Mouse (Mus musculus) liver, postnatal 0 days (tissue): Measurements from ENCODE around the gene Traf4. TPM values are rescaled to one million over a fixed set of nuclear protein-coding genes. Genes with fewer than 3 reads are reported as not detected.
A peak's percentile ranks its signal among the peaks of the same experiment; 100 is the strongest.

Experiments used
- ATAC-seq: fragments of 200-750 bp; cut with Nextera tagmentation; 2 replicates; pipeline ENCODE4 v1.8.0; 2017; ENCODE audit warnings: mild to moderate bottlenecking, moderate library complexity
- DNase-seq: peaks from one replicate; pipeline ENCODE4 v3.0.0-alpha.2; 2016
- H3K27ac ChIP-seq: fragments of 300-500 bp; sonication (generic); 2 replicates; pipeline ENCODE4 v1.5.1; 2014; ENCODE audit warnings: antibody characterized with exemption, moderate library complexity, mild to moderate bottlenecking, low read depth
- H3K27me3 ChIP-seq: fragments of 300-500 bp; sonication (generic); 2 replicates; pipeline ENCODE4 v1.6.1; 2014; ENCODE audit warnings: low read length, control low read depth, mixed read lengths; ENCODE audit not compliant: insufficient read depth
- H3K36me3 ChIP-seq: fragments of 300-500 bp; sonication (generic); replicated peaks from 2 replicates; pipeline ENCODE4 v1.6.1; 2014; ENCODE audit warnings: mild to moderate bottlenecking, control low read depth, low read length, moderate library complexity, mixed read lengths; ENCODE audit not compliant: insufficient read depth
- H3K4me1 ChIP-seq: fragments of 300-500 bp; sonication (generic); 2 replicates; pipeline ENCODE4 v1.6.1; 2014; ENCODE audit warnings: antibody characterized with exemption, mild to moderate bottlenecking, control low read depth; ENCODE audit not compliant: insufficient read depth
- H3K4me2 ChIP-seq: fragments of 300-500 bp; sonication (generic); 2 replicates; pipeline ENCODE4 v1.6.1; 2014; ENCODE audit warnings: low read depth, mild to moderate bottlenecking, low read length, moderate library complexity, mixed read lengths
- H3K4me3 ChIP-seq: fragments of 300-500 bp; sonication (generic); 2 replicates; pipeline ENCODE4 v1.5.1; 2014; ENCODE audit warnings: low read depth, low read length
- H3K9ac ChIP-seq: fragments of 300-500 bp; sonication (generic); replicated peaks from 2 replicates; pipeline ENCODE4 v1.6.1; 2014; ENCODE audit warnings: mild to moderate bottlenecking, moderate library complexity
- H3K9me3 ChIP-seq: fragments of 300-500 bp; sonication (generic); 2 replicates; pipeline ENCODE4 v1.6.1; 2016; ENCODE audit warnings: mild to moderate bottlenecking, control low read depth, low read length, mixed read lengths
- CTCF ChIP-seq: sonication (generic); IDR thresholded peaks from 2 replicates; pipeline ENCODE4 v1.5.1; 2016; ENCODE audit warnings: antibody characterized with exemption, low read depth
- EP300 ChIP-seq: IDR thresholded peaks from 2 replicates; pipeline ENCODE4 v1.6.1; 2016; ENCODE audit warnings: antibody characterized with exemption, low read depth, mild to moderate bottlenecking
- WGBS: fragments of 180-500 bp; shearing (Covaris S2); extraction: QIAGEN DNeasy Blood & Tissue Kit; methylation state at CpG from one replicate; pipeline ENCODE4 v1.1.7; 2014; ENCODE audit not compliant: insufficient replicate concordance; 5-methylcytosine and 5-hydroxymethylcytosine counted together
- polyA plus RNA-seq: library from polyadenylated mRNA; unstranded; fragments of >200 nt; fragmentation: Nextera tagmentation; extraction: Ambion mirVana; gene quantifications from 2 replicates; pipeline ENCODE4 v1.2.1, GENCODE M21; 2015

The Traf4 gene
- polyA plus RNA-seq, 1 experiment from 2014 or later, result 15.3 TPM

- peaks cover 28% of the 10 kb centered on the region for H3K4me1 ChIP-seq
- ATAC-seq, result no peak
- H3K36me3 ChIP-seq, result peaks cover 51% of the 10 kb centered on the region
- H3K27ac ChIP-seq, result no peak overlapping the region
- no peaks in the 10 kb centered on the region for H3K27me3 ChIP-seq
- peak; percentile 14 for DNase-seq
- no peak overlapping the region for H3K9ac ChIP-seq
- no peak for TF ChIP-seq EP300
- TF ChIP-seq CTCF, result no peak
- WGBS, result 92% methylated on average over 18 of the region's 18 CpGs
- H3K9me3 ChIP-seq, result no peaks in the 10 kb centered on the region
- no peak overlapping the region for H3K4me3 ChIP-seq
- no peak overlapping the region for H3K4me2 ChIP-seq
These were observed 5.2 kb downstream of the Traf4 start for GRCm38 (mm10) chr11:78160171-78160570.

- WGBS, result 79% methylated on average over 7 of the region's 7 CpGs
- Histone ChIP-seq H3K36me3 (peaks cover 57% of the 10 kb centered on the region), H3K4me3 (no peak overlapping the region), H3K9me3 (no peaks in the 10 kb centered on the region), H3K9ac (no peak overlapping the region), H3K4me1 (peaks cover 27% of the 10 kb centered on the region), H3K4me2 (no peak overlapping the region), H3K27ac (no peak overlapping the region), H3K27me3 (no peaks in the 10 kb centered on the region)
- ATAC-seq (peak; percentile 8; the same call in 1 of the 2 replicates), DNase-seq (no peak)
- TF ChIP-seq CTCF (no peak), EP300 (no peak)
These were observed 5.8 kb downstream of the Traf4 start for GRCm38 (mm10) chr11:78159557-78159956.

GRCm38 (mm10) chr11:78159096-78159495 lies 6.3 kb downstream of the Traf4 start:
- Histone ChIP-seq H3K9ac (no peak overlapping the region), H3K4me2 (no peak overlapping the region), H3K36me3 (peaks cover 61% of the 10 kb centered on the region), H3K4me1 (peaks cover 23% of the 10 kb centered on the region), H3K9me3 (no peaks in the 10 kb centered on the region), H3K27me3 (no peaks in the 10 kb centered on the region), H3K4me3 (no peak overlapping the region), H3K27ac (no peak overlapping the region)
- peak; percentile 100 for TF ChIP-seq CTCF
- TF ChIP-seq EP300, result no peak
- peak; percentile 83 for ATAC-seq
- DNase-seq, result peak; percentile 82
- WGBS, result 7% methylated on average over 2 of the region's 2 CpGs

GRCm38 (mm10) chr11:78156156-78156699 lies 9.2 kb downstream of the Traf4 start:
- H3K4me2 ChIP-seq, result no peak overlapping the region
- no peak overlapping the region for H3K27ac ChIP-seq
- no peak for TF ChIP-seq CTCF
- TF ChIP-seq EP300, result no peak
- DNase-seq (no peak), ATAC-seq (no peak)
- H3K4me1 ChIP-seq, result peaks cover 3% of the 10 kb centered on the region
- no peaks in the 10 kb centered on the region for H3K27me3 ChIP-seq
- no peaks in the 10 kb centered on the region for H3K9me3 ChIP-seq
- peaks cover 64% of the 10 kb centered on the region for H3K36me3 ChIP-seq
- H3K4me3 ChIP-seq, result no peak overlapping the region
- H3K9ac ChIP-seq, result no peak overlapping the region
- 91% methylated on average over 6 of the region's 6 CpGs for WGBS

GRCm38 (mm10) chr11:78155674-78156073 lies 9.7 kb downstream of the Traf4 start:
- 87% methylated on average over 5 of the region's 5 CpGs for WGBS
- ATAC-seq, result no peak
- Histone ChIP-seq H3K27ac (no peak overlapping the region), H3K36me3 (peaks cover 60% of the 10 kb centered on the region), H3K9me3 (no peaks in the 10 kb centered on the region), H3K4me3 (no peak overlapping the region), H3K9ac (no peak overlapping the region), H3K27me3 (no peaks in the 10 kb centered on the region), H3K4me1 (peaks cover 3% of the 10 kb centered on the region), H3K4me2 (no peak overlapping the region)
- TF ChIP-seq EP300 (no peak), CTCF (no peak)
- no peak for DNase-seq

GRCm38 (mm10) chr11:78153778-78154177 lies 11.6 kb downstream of the Traf4 start:
- Histone ChIP-seq H3K4me1 (no peaks in the 10 kb centered on the region), H3K4me3 (no peak overlapping the region), H3K27me3 (no peaks in the 10 kb centered on the region), H3K9ac (no peak overlapping the region), H3K4me2 (no peak overlapping the region), H3K36me3 (peaks cover 51% of the 10 kb centered on the region), H3K9me3 (no peaks in the 10 kb centered on the region), H3K27ac (no peak overlapping the region)
- ATAC-seq (no peak), DNase-seq (no peak)
- no peak for TF ChIP-seq EP300
- WGBS, result 92% methylated on average over 13 of the region's 13 CpGs
